Mouse (Mus musculus): ENCODE data around the gene Calhm5. TPM values are rescaled to one million over a fixed set of nuclear protein-coding genes. Genes with fewer than 3 reads are reported as not detected.
A peak's percentile ranks its signal among the peaks of the same experiment; 100 is the strongest.

Calhm5 gene
- polyA plus RNA-seq, 2 experiments: 0.29 to 0.54 TPM

- DNase-seq (ENCODE audit: low spot score) (no peak), ATAC-seq (ENCODE audit: low FRiP score, low read depth) (no peak)
- no peak for TF ChIP-seq POLR2A (IDR thresholded peaks at IDR 0.05; ENCODE audit: borderline replicate concordance, extremely low read depth, insufficient read depth, insufficient read length)
- 49% methylated on average over 3 of the region's 3 CpGs for WGBS
- Histone ChIP-seq H3K9me3 (ENCODE audit: control insufficient read depth, low read length) (no peaks in the 10 kb centered on the region), H3K4me3 (replicated peaks; ENCODE audit: low read length) (no peak overlapping the region), H3K9ac (ENCODE audit: low read depth, low read length, severe bottlenecking) (no peak overlapping the region), H3K4me1 (ENCODE audit: control insufficient read depth, insufficient read depth, low read length) (peaks cover 3% of the 10 kb centered on the region; the same call in 1 of the 2 replicates), H3K27me3 (ENCODE audit: control insufficient read depth, insufficient read depth, low read length) (no peaks in the 10 kb centered on the region), H3K27ac (replicated peaks; ENCODE audit: low read depth, low read length) (no peak overlapping the region), H3K4me2 (replicated peaks; ENCODE audit: low read depth, low read length, severe bottlenecking) (no peak overlapping the region), H3K36me3 (ENCODE audit: control insufficient read depth, insufficient read depth, low read length) (no peaks in the 10 kb centered on the region)
Measured at GRCm38 (mm10) chr10:34117131-34117530, 20.8 kb upstream of the Calhm5 start.

- H3K4me2 ChIP-seq (replicated peaks; ENCODE audit: low read depth, low read length, severe bottlenecking): no peak overlapping the region
- peak overlapping the region; percentile 21; the same call in 1 of the 2 replicates for H3K27ac ChIP-seq (replicated peaks; ENCODE audit: low read depth, low read length)
- no peaks in the 10 kb centered on the region for H3K27me3 ChIP-seq (ENCODE audit: control insufficient read depth, insufficient read depth, low read length)
- DNase-seq (ENCODE audit: low spot score) (no peak), ATAC-seq (ENCODE audit: low FRiP score, low read depth) (peak; percentile 26; the same call in 1 of the 2 replicates)
- peaks cover 7% of the 10 kb centered on the region for H3K4me1 ChIP-seq (ENCODE audit: control insufficient read depth, insufficient read depth, low read length)
- H3K4me3 ChIP-seq (replicated peaks; ENCODE audit: low read length): no peak overlapping the region
- H3K9me3 ChIP-seq (ENCODE audit: control insufficient read depth, low read length): no peaks in the 10 kb centered on the region
- TF ChIP-seq POLR2A (IDR thresholded peaks at IDR 0.05; ENCODE audit: borderline replicate concordance, extremely low read depth, insufficient read depth, insufficient read length): no peak
- H3K36me3 ChIP-seq (ENCODE audit: control insufficient read depth, insufficient read depth, low read length): no peaks in the 10 kb centered on the region
- 55% methylated on average over 4 of the region's 4 CpGs for WGBS
- H3K9ac ChIP-seq (ENCODE audit: low read depth, low read length, severe bottlenecking): no peak overlapping the region
Measured at GRCm38 (mm10) chr10:34111964-34112738, 15.8 kb upstream of the Calhm5 start.

DNA sequence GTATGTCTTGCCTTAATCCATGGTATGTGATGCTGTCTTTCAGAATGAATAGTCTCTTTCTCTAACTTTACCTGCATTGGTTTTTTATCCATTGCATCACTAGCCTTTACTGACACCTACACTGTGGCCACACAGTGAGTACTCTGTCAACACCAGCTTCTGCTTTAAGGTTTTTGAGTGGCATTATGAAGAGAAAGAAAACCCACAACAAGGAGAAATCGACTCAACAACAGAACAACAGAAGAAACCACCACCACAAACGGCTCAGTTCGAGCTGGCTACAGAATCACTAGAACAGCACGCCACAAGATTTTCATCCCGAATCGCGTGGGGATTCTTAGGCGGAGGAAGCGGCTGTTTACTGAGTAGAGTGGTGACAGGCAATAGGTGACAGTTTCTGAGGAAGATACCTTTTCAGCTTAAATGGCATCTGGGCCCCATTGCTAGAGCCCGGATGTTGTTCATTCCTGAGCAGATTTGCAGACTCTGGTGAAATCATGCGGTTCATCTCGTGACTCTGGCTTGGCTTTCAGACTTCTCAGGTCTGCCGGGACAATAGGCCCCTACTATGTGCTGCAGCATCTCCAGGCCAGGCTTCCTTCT is 14.6 kb upstream of the Calhm5 start:
- 84% methylated on average over 13 of the region's 13 CpGs for WGBS
- Histone ChIP-seq H3K9me3 (ENCODE audit: control insufficient read depth, low read length) (no peaks in the 10 kb centered on the region), H3K4me2 (replicated peaks; ENCODE audit: low read depth, low read length, severe bottlenecking) (no peak overlapping the region), H3K9ac (ENCODE audit: low read depth, low read length, severe bottlenecking) (no peak overlapping the region), H3K4me1 (ENCODE audit: control insufficient read depth, insufficient read depth, low read length) (peaks cover 7% of the 10 kb centered on the region), H3K36me3 (ENCODE audit: control insufficient read depth, insufficient read depth, low read length) (no peaks in the 10 kb centered on the region), H3K27me3 (ENCODE audit: control insufficient read depth, insufficient read depth, low read length) (no peaks in the 10 kb centered on the region), H3K4me3 (replicated peaks; ENCODE audit: low read length) (no peak overlapping the region), H3K27ac (replicated peaks; ENCODE audit: low read depth, low read length) (no peak overlapping the region)
- TF ChIP-seq POLR2A (IDR thresholded peaks at IDR 0.05; ENCODE audit: borderline replicate concordance, extremely low read depth, insufficient read depth, insufficient read length): no peak
- DNase-seq (ENCODE audit: low spot score) (no peak), ATAC-seq (ENCODE audit: low FRiP score, low read depth) (no peak)

- no peak for ATAC-seq (ENCODE audit: low FRiP score, low read depth)
- H3K27ac ChIP-seq (replicated peaks; ENCODE audit: low read depth, low read length): no peak overlapping the region
- DNase-seq (ENCODE audit: low spot score): no peak
- no peaks in the 10 kb centered on the region for H3K9me3 ChIP-seq (ENCODE audit: control insufficient read depth, low read length)
- no peaks in the 10 kb centered on the region for H3K27me3 ChIP-seq (ENCODE audit: control insufficient read depth, insufficient read depth, low read length)
- WGBS: 65% methylated on average over 12 of the region's 12 CpGs
- peak overlapping the region; percentile 24 for H3K4me3 ChIP-seq (replicated peaks; ENCODE audit: low read length)
- H3K9ac ChIP-seq (ENCODE audit: low read depth, low read length, severe bottlenecking): no peak overlapping the region
- no peaks in the 10 kb centered on the region for H3K36me3 ChIP-seq (ENCODE audit: control insufficient read depth, insufficient read depth, low read length)
- no peak for TF ChIP-seq POLR2A (IDR thresholded peaks at IDR 0.05; ENCODE audit: borderline replicate concordance, extremely low read depth, insufficient read depth, insufficient read length)
- H3K4me1 ChIP-seq (ENCODE audit: control insufficient read depth, insufficient read depth, low read length): no peaks in the 10 kb centered on the region; the same call in 1 of the 2 replicates
- peak overlapping the region; percentile 42 for H3K4me2 ChIP-seq (replicated peaks; ENCODE audit: low read depth, low read length, severe bottlenecking)
Measured at GRCm38 (mm10) chr10:34095964-34096363, 355 bp downstream of the Calhm5 start.

DNA sequence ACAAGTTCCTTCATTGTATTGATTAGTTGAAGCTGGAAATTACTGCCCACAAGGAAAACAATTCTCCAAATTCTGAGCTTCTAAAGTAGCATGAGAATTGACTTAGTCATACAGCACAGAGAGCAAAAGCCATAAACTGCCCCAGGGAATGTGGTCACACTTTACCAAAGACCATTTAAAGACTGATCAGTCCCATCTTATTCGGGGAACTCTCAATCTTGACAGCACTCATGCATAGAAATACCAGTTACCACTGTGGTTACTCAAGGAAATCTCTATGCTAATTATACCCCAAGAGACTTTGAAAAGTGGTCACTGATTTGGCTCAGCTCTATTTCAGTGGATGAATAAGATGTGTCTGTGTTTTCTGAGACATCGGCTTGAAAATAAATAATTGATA is 1.2 kb downstream of the Calhm5 start:
- no peaks in the 10 kb centered on the region for H3K9me3 ChIP-seq (ENCODE audit: control insufficient read depth, low read length)
- no peak overlapping the region for H3K4me2 ChIP-seq (replicated peaks; ENCODE audit: low read depth, low read length, severe bottlenecking)
- WGBS: 80% methylated on average over 2 of the region's 2 CpGs
- TF ChIP-seq POLR2A (IDR thresholded peaks at IDR 0.05; ENCODE audit: borderline replicate concordance, extremely low read depth, insufficient read depth, insufficient read length): no peak
- ATAC-seq (ENCODE audit: low FRiP score, low read depth) (no peak), DNase-seq (ENCODE audit: low spot score) (no peak)
- H3K27ac ChIP-seq (replicated peaks; ENCODE audit: low read depth, low read length): no peak overlapping the region
- H3K27me3 ChIP-seq (ENCODE audit: control insufficient read depth, insufficient read depth, low read length): no peaks in the 10 kb centered on the region
- H3K4me3 ChIP-seq (replicated peaks; ENCODE audit: low read length): no peak overlapping the region
- H3K36me3 ChIP-seq (ENCODE audit: control insufficient read depth, insufficient read depth, low read length): no peaks in the 10 kb centered on the region
- no peaks in the 10 kb centered on the region; the same call in 1 of the 2 replicates for H3K4me1 ChIP-seq (ENCODE audit: control insufficient read depth, insufficient read depth, low read length)
- no peak overlapping the region for H3K9ac ChIP-seq (ENCODE audit: low read depth, low read length, severe bottlenecking)
